Mouse (Mus musculus): Measurements from ENCODE around the gene Gm13278.
"Not testable (repeated sequence)": the region's sequence is repeated elsewhere in the genome, so short reads cannot be mapped to it uniquely, and the experiment has no call there.

- TF ChIP-seq CTCF (IDR thresholded peaks at IDR 0.05; ENCODE audit: control insufficient read depth, insufficient read depth, insufficient read length); MYOG (IDR thresholded peaks at IDR 0.05; ENCODE audit: control insufficient read depth, extremely low read depth, insufficient read length): not testable (repeated sequence)
Measured at GRCm38 (mm10) chr4:88827116-88827515, 35.8 kb downstream of the Gm13278 start, which contains the start of gene Ifna6.

All from C2C12 (cell line).